Mouse (Mus musculus) kidney, embryonic 16.5 days (tissue): ENCODE measurements around the gene Tnr. TPM values are rescaled to one million over a fixed set of nuclear protein-coding genes. Genes with fewer than 3 reads are reported as not detected.

Source experiments
- ATAC-seq: fragments of 200-750 bp; cut with Nextera tagmentation; 2 replicates; pipeline ENCODE4 v1.8.0; 2017; ENCODE audit warnings: moderate TSS enrichment; ENCODE audit not compliant: low FRiP score, low TSS enrichment
- H3K27ac ChIP-seq: fragments of 300-500 bp; sonication (generic); 2 replicates; pipeline ENCODE4 v1.5.1; 2014; ENCODE audit warnings: low read length
- H3K27me3 ChIP-seq: fragments of 300-500 bp; sonication (generic); 2 replicates; pipeline ENCODE4 v1.6.1; 2014; ENCODE audit warnings: low read length, control low read depth, mixed read lengths; ENCODE audit not compliant: insufficient read depth
- H3K36me3 ChIP-seq: fragments of 300-500 bp; sonication (generic); 2 replicates; pipeline ENCODE4 v1.6.1; 2014; ENCODE audit warnings: low read length, control low read depth, mixed read lengths; ENCODE audit not compliant: insufficient read depth
- H3K4me1 ChIP-seq: fragments of 300-500 bp; sonication (generic); 2 replicates; pipeline ENCODE4 v1.6.1; 2014; ENCODE audit warnings: low read length, control low read depth, mixed read lengths; ENCODE audit not compliant: insufficient read depth
- H3K4me2 ChIP-seq: fragments of 300-500 bp; sonication (generic); replicated peaks from 2 replicates; pipeline ENCODE4 v1.6.1; 2014; ENCODE audit warnings: low read depth, low read length
- H3K4me3 ChIP-seq: fragments of 300-500 bp; sonication (generic); 2 replicates; pipeline ENCODE4 v1.5.1; 2014; ENCODE audit warnings: mild to moderate bottlenecking, low read length
- H3K9ac ChIP-seq: fragments of 300-500 bp; sonication (generic); replicated peaks from 2 replicates; pipeline ENCODE4 v1.6.1; 2014; ENCODE audit warnings: low read length
- H3K9me3 ChIP-seq: fragments of 300-500 bp; sonication (generic); 2 replicates; pipeline ENCODE4 v1.6.1; 2016; ENCODE audit warnings: low read length, control low read depth
- WGBS: fragments of 180-500 bp; shearing (Covaris S2); extraction: QIAGEN DNeasy Blood & Tissue Kit; methylation state at CpG from one replicate; pipeline ENCODE4 v1.1.7; 2014; 5-methylcytosine and 5-hydroxymethylcytosine counted together
- polyA plus RNA-seq: library from polyadenylated mRNA; unstranded; fragments of >200 nt; fragmentation: Nextera tagmentation; extraction: Ambion mirVana; gene quantifications from 2 replicates; pipeline ENCODE4 v1.2.1, GENCODE M21; 2015

The Tnr gene
- polyA plus RNA-seq, 1 experiment from 2014 or later = not detected

DNA sequence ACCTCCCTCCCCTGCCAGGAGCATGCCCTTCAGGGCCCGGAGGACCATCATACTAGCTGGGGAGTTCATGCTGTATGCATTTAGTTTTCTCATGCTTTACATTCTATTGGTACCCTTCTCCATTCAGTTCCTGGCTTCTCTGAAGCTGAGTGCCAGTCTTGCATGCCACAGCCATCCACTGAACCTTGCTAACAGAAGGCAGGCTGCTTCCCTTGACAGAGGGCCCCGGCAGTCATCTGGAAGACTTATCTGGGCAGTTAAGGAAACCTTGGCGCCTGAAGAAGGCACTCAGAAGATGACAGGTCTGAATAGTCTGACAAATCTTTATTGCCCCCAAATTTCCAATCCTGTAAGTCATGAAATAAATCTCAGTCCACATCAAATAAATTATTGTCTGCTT lies 131.7 kb downstream of the Tnr start:
- 70% methylated on average over 3 of the region's 3 CpGs for WGBS
- H3K4me1 ChIP-seq = peaks cover 11% of the 10 kb centered on the region
- ATAC-seq = no peak
- no peaks in the 10 kb centered on the region for H3K27me3 ChIP-seq
- no peak overlapping the region for H3K27ac ChIP-seq
- H3K9ac ChIP-seq = no peak overlapping the region
- H3K4me2 ChIP-seq = no peak overlapping the region
- H3K9me3 ChIP-seq = no peaks in the 10 kb centered on the region
- no peaks in the 10 kb centered on the region for H3K36me3 ChIP-seq
- H3K4me3 ChIP-seq = no peak overlapping the region

DNA sequence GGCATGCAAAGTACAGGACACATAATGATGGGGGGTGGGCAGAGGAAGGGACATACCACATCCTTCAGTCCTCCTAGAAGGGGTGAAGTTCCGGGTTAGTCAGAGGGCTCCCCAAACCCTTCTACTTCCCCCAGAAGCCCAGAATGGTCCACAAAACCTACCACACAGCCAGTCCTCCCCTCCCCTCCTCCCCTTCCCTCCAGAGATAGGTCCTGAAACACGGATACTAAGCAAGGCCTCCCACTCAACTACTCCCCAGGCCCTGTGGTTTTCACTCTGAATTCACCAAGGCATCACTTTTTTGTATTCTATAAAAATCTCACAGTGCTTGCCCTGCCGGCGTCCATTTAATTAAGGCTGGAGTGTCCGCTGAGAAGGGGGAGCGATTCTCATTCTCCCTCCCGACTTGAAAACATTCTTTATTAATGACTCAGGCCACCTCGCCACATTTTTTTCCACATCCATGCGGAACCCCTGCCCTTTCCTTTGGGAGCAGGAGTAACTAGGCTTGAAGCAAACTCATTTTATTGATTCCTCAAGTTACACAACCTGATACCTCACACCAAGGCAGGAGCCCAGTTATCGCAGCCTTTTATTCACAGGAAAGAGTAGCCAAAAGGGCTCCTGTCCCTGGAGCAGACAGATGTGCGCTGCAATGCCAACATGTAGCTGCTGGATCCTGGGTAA lies 134.4 kb downstream of the Tnr start:
- no peak overlapping the region for H3K27ac ChIP-seq
- no peaks in the 10 kb centered on the region for H3K36me3 ChIP-seq
- ATAC-seq = peak; percentile 82
- 11% methylated on average over 11 of the region's 11 CpGs for whole genome bisulfite sequencing
- no peak overlapping the region for H3K4me3 ChIP-seq
- H3K4me1 ChIP-seq = peaks cover 11% of the 10 kb centered on the region
- peak overlapping the region; percentile 3; the same call in 1 of the 2 replicates for H3K4me2 ChIP-seq
- H3K27me3 ChIP-seq = no peaks in the 10 kb centered on the region
- no peaks in the 10 kb centered on the region for H3K9me3 ChIP-seq
- no peak overlapping the region for H3K9ac ChIP-seq

DNA sequence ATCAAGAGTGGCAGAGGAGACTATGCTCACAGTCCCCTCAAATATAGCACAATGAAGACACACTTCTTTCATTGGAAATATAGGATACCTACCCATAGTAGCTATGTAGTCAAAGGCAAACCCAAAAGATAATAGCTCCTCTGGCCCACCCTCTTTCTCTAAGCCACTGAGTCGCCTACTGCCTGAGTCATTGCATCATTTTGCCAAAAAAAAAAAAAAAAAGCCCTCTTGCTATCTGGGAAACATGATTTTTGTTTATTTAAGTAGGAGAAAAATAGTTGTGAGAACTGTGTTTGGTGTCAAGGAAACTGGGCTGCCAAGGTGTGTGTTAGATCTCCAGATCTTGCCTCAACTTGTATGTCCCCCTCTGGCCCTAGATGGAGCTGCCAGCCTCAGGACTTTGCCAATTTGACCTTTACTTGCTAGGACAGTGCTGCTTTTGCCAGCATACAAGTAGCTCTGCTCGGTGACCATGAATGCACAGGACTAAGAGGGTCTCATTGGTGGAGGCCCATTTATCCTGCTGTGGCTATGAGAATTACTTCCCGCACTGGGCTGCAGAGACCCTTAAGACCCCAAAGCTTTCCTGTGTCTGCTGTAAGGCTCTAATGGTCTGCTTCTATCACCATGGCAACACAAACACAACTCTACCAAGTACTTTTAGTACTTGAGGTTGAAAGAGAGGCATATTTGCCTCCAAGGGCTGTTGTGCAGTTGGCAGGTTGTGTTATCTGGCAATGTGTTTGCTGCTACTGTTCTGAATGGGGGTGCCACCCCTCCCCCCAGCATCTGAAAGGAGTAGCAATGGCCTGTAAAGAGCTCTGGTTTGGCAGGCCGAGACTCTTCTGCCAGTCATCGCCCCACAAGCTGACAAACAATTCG lies 137.3 kb downstream of the Tnr start:
- Histone ChIP-seq H3K27me3 (no peaks in the 10 kb centered on the region), H3K36me3 (no peaks in the 10 kb centered on the region), H3K9me3 (no peaks in the 10 kb centered on the region), H3K4me1 (peaks cover 11% of the 10 kb centered on the region), H3K9ac (no peak overlapping the region), H3K27ac (no peak overlapping the region), H3K4me3 (no peak overlapping the region), H3K4me2 (no peak overlapping the region)
- 63% methylated on average over 6 of the region's 6 CpGs for WGBS
- no peak for ATAC-seq

DNA sequence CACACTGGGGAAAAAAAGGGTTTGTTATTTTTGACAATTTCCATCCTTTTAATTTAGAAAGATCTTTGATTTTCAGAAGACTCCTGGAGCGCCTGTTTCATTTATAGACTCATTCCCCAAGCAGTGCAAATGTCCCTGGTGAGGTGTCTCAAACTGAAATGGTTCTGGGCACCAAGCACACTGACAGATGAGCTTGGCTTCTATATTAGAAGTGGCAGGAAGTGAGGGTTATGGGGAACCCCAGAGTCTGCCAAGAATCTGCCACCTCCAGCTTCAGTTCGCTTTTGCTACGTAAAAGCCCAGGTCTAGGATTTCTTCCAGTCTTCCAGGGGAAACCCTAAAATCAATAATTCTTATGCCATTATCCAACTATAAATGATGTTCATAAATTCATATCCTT lies 140.9 kb downstream of the Tnr start:
- no peaks in the 10 kb centered on the region for H3K9me3 ChIP-seq
- no peak overlapping the region for H3K4me3 ChIP-seq
- H3K27me3 ChIP-seq = no peaks in the 10 kb centered on the region
- no peak overlapping the region for H3K27ac ChIP-seq
- WGBS = 81% methylated on average over 3 of the region's 3 CpGs
- H3K4me1 ChIP-seq = no peaks in the 10 kb centered on the region
- no peak overlapping the region for H3K9ac ChIP-seq
- no peak for ATAC-seq
- H3K4me2 ChIP-seq = no peak overlapping the region
- no peaks in the 10 kb centered on the region for H3K36me3 ChIP-seq

- no peaks in the 10 kb centered on the region for H3K4me1 ChIP-seq
- H3K36me3 ChIP-seq = no peaks in the 10 kb centered on the region
- no peaks in the 10 kb centered on the region for H3K9me3 ChIP-seq
- H3K9ac ChIP-seq = no peak overlapping the region
- no peak overlapping the region for H3K4me3 ChIP-seq
- H3K27ac ChIP-seq = no peak overlapping the region
- no peak overlapping the region for H3K4me2 ChIP-seq
- H3K27me3 ChIP-seq = no peaks in the 10 kb centered on the region
- no peak for ATAC-seq
- WGBS = 86% methylated on average over 4 of the region's 4 CpGs
These were observed 141.4 kb downstream of the Tnr start for GRCm38 (mm10) chr1:159664945-159665344.

GRCm38 (mm10) chr1:159670629-159671150 lies 147.1 kb downstream of the Tnr start:
- H3K4me3 ChIP-seq = no peak overlapping the region
- H3K4me1 ChIP-seq = peaks cover 12% of the 10 kb centered on the region
- H3K27me3 ChIP-seq = no peaks in the 10 kb centered on the region
- H3K9me3 ChIP-seq = no peaks in the 10 kb centered on the region
- no peak overlapping the region for H3K9ac ChIP-seq
- peak; percentile 82 for ATAC-seq
- H3K27ac ChIP-seq = no peak overlapping the region
- peak overlapping the region; percentile 31; the same call in 1 of the 2 replicates for H3K4me2 ChIP-seq
- WGBS = 20% methylated on average over 16 of the region's 16 CpGs
- no peaks in the 10 kb centered on the region for H3K36me3 ChIP-seq

DNA sequence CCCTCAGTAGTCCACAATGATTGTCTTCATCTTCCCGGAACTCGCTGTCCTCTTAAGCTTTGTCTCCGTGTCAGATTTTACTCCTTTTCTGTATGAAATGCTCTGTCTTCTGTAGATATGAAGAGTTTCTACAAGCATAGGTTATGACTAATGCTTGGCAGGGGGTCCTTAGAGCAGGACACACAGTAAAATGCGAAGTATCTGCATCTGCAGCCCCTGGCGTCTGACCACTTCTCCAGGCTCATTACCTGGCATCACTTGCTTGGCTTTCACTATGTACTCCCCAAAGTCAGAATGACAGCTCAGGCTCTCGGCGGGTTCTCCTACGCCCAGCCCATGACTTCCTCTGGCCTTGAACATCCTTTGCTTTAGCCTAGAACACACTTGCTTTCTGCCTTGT lies 147.6 kb downstream of the Tnr start:
- H3K9ac ChIP-seq = no peak overlapping the region
- 78% methylated on average over 8 of the region's 8 CpGs for WGBS
- H3K4me3 ChIP-seq = no peak overlapping the region
- H3K4me1 ChIP-seq = peaks cover 12% of the 10 kb centered on the region
- ATAC-seq = no peak
- no peaks in the 10 kb centered on the region for H3K9me3 ChIP-seq
- no peaks in the 10 kb centered on the region for H3K36me3 ChIP-seq
- peak overlapping the region; percentile 31; the same call in 1 of the 2 replicates for H3K4me2 ChIP-seq
- H3K27ac ChIP-seq = no peak overlapping the region
- no peaks in the 10 kb centered on the region for H3K27me3 ChIP-seq

GRCm38 (mm10) chr1:159674240-159674639 lies 150.7 kb downstream of the Tnr start:
- H3K4me2 ChIP-seq = no peak overlapping the region
- no peak overlapping the region for H3K9ac ChIP-seq
- H3K4me3 ChIP-seq = no peak overlapping the region
- no peak overlapping the region for H3K27ac ChIP-seq
- no peaks in the 10 kb centered on the region for H3K36me3 ChIP-seq
- no peak for ATAC-seq
- H3K27me3 ChIP-seq = no peaks in the 10 kb centered on the region
- peaks cover 12% of the 10 kb centered on the region for H3K4me1 ChIP-seq
- 50% methylated on average over 1 of the region's 1 CpGs for WGBS
- no peaks in the 10 kb centered on the region for H3K9me3 ChIP-seq

DNA sequence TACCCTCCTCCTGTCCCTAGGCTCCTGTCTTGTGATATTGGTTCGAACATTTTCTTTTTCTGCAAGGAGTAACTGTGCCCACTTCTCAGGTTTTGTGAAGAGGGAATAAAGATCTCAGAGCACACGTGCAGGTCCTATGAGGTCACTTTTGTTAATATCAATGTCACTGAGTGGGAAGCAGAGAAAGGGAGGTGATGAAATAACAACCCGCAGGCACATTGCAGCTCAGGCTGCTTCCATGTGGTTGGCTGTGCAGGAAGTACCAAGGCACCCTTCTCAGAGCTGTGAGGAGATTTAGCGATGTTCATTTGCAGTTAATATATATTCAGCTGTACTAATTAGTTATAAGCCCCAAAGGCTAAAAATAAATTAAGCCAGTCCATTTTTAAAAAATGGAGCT lies 151.9 kb downstream of the Tnr start:
- H3K9ac ChIP-seq = no peak overlapping the region
- no peaks in the 10 kb centered on the region for H3K9me3 ChIP-seq
- no peaks in the 10 kb centered on the region for H3K36me3 ChIP-seq
- no peak for ATAC-seq
- WGBS = 59% methylated on average over 4 of the region's 4 CpGs
- H3K4me2 ChIP-seq = no peak overlapping the region
- peaks cover 7% of the 10 kb centered on the region for H3K4me1 ChIP-seq
- H3K27ac ChIP-seq = no peak overlapping the region
- no peak overlapping the region for H3K4me3 ChIP-seq
- H3K27me3 ChIP-seq = no peaks in the 10 kb centered on the region
